Mouse (Mus musculus) lung, adult 2 months (tissue): Measurements from ENCODE around the gene Tdpoz1. TPM values are rescaled to one million over a fixed set of nuclear protein-coding genes. Genes with fewer than 3 reads are reported as not detected.
"Not testable (repeated sequence)": the region's sequence is repeated elsewhere in the genome, so short reads cannot be mapped to it uniquely, and the experiment has no call there.

ENCODE experiments used
- DNase-seq: peaks from one replicate; pipeline ENCODE4 v3.0.0; 2022
- H3K4me1 ChIP-seq: fragments of 200-500 bp; 2 replicates; pipeline ENCODE4 v1.6.1; 2011; ENCODE audit warnings: low read length; ENCODE audit not compliant: control insufficient read depth, insufficient read depth
- H3K4me3 ChIP-seq: fragments of 200-500 bp; replicated peaks from 2 replicates; pipeline ENCODE3; 2011; ENCODE audit warnings: low read depth, mild to moderate bottlenecking, control low read depth, low read length; ENCODE audit errors: extremely low read depth
- CTCF ChIP-seq: fragments of 200-500 bp; IDR thresholded peaks from 2 replicates; pipeline ENCODE4 v1.5.1; 2011; ENCODE audit warnings: mild to moderate bottlenecking, low read length, control low read depth; ENCODE audit not compliant: insufficient read depth
- POLR2A ChIP-seq: fragments of 200-500 bp; IDR thresholded peaks from 2 replicates; pipeline ENCODE4 v1.6.1; 2011; ENCODE audit warnings: low read depth, mild to moderate bottlenecking, control low read depth, low read length, borderline replicate concordance; ENCODE audit errors: extremely low read depth
- WGBS: fragments of 180-500 bp; shearing (Covaris S2); methylation state at CpG from one replicate; pipeline ENCODE4 v1.1.7; 2018; 5-methylcytosine and 5-hydroxymethylcytosine counted together
- polyA plus RNA-seq: library from polyadenylated mRNA; depleted of rRNA; stranded (reverse); fragments of >200 nt; gene quantifications from 2 replicates; pipeline ENCODE4 v1.2.3, GENCODE M21; 2012; rRNA removed

The Tdpoz1 gene
- polyA plus RNA-seq, result not detected in 2 replicates

DNA sequence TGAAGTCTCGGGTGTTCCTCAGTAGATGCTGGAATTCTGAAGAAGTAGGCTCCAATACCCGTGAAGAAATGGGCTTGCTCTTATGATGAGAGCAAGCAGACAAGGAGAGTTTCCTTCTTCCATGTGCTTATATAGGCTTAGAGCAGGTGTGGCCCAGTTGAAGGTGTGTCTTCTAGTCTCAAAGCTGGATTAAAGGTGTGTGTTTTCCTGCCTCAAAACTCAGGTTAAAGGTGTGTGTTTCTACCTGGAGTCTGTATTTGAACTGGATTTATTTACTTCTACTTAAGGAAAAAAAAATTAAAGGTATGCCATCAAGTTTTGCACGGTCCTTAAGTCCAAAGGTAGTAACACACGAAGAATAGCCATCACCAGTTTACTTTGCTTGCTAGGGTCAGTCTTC, at the start of gene Tdpoz1:
Tdpoz1 (minus strand) TSS at position 101 of the 400 bp plus-strand sequence.
- not testable (repeated sequence) for DNase-seq, H3K4me3 ChIP-seq, H3K4me1 ChIP-seq
- 63% methylated on average over 3 of the region's 4 CpGs for WGBS

DNA sequence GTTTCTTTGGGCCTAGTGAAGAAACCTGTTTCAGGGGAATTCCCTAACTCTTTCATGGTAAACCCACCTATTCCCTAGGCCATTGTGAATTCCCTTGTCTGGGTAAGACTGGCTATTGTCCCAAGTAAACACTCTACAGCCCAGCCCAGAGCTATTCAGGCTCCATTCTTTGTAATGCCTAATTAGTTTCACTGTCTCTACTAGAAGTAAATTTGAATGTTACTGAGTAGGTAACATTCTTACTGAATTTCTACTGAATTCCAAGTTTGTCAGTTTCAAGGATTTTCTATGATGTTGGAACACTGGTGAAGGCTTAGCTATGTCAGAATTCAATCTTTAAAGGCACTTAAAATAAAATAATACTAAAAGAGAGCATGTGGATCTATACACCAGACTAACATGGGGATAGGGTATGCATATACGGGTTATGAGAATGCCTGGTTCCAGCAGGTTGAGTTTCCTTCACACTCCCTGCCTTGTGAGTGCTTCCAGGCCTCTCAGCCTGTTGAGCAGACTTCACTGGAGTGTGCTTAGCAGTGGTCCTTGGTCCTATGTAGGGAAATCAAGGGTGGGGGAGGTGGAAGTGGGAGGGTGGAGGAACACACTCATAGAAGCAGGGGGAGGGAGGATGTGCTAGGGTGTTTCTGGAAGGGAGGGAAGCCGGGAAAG, 33.0 kb upstream of the Tdpoz1 start:
- WGBS, result 80% methylated on average over 2 of the region's 2 CpGs
- H3K4me1 ChIP-seq, DNase-seq, H3K4me3 ChIP-seq: not testable (repeated sequence)

DNA sequence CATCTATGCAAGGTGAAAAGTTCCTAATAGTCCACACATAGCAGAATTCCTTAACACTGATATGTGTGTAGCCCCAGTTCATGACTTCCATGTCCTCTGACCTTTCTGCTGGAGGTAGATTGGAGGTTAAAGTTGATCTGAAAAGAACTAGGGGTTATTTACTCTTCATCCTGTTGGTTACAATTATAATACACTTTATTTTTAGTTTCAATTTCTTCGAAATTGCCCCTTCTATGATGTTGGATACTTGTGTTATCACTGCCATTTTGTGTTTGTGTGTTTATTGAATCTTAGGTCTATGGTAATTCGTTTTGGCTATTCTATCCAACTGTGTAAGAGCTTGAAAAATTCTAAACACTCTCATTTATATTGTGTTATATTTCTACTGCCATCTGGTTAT, 16.9 kb upstream of the Tdpoz1 start, which contains the start of gene Gm37596:
Gm37596 (minus strand) TSS at position 101 of the 400 bp plus-strand sequence.
- H3K4me3 ChIP-seq, H3K4me1 ChIP-seq, DNase-seq: not testable (repeated sequence)
- 67% methylated on average over 1 of the region's 2 CpGs for WGBS

DNA sequence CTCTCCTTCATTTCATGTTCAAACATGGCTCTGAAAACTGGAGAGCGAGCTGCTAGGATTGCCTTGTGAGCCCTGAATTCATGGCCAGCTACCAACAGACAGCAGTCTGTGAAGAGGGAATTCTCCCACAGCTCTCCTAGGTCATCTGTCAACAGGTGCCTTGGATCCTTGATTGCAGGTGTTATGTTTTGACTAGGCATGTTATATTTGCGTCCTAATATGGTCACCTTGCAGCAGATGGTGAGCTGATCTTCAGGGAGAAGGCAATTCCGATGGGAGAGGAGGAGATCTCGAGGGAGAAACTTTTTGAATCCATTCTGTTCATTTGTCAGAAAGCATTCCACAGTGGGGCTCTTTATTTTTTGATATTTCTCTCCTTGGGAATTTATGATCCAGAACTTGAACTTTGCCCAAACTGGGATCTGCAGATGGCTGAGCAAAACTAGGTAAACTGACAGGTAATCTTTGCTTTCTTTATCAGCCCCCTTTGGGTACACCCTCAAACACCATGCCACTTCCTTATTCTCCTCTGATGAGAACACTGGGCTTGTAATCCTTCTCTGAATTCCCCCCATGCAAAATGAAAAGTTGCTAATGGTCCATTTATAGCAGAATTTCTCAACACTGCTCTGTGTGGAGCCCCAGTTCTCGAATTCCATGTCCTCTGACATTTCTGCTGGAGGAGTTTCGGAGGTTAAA, 5.2 kb downstream of the Tdpoz1 start:
- WGBS, result 73% methylated on average over 5 of the region's 6 CpGs
- not testable (repeated sequence) for DNase-seq, H3K4me1 ChIP-seq, H3K4me3 ChIP-seq

DNA sequence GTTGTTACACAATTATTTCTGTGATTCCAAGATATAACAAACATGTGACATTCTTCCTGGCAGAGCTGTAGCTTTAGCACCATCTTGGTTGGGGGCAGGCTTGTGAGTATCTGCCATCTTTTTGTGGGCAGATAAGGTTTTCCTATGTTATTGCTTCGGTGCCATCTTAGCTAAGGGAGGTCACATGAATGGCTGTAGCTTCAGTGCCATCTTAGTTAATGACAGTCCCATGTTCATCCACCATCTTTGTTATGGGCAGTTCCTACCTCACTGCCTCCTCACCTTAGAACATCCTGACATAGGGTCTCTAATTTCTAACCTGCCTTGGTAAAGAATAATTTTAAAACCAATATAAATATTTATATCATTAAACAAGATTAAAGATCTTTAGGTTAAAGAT, 21.9 kb downstream of the Tdpoz1 start:
- Histone ChIP-seq H3K4me1 (no peaks in the 10 kb centered on the region), H3K4me3 (no peak overlapping the region)
- WGBS, result 71% methylated on average over 1 of the region's 1 CpGs
- TF ChIP-seq CTCF (no peak), POLR2A (no peak)
- no peak for DNase-seq

DNA sequence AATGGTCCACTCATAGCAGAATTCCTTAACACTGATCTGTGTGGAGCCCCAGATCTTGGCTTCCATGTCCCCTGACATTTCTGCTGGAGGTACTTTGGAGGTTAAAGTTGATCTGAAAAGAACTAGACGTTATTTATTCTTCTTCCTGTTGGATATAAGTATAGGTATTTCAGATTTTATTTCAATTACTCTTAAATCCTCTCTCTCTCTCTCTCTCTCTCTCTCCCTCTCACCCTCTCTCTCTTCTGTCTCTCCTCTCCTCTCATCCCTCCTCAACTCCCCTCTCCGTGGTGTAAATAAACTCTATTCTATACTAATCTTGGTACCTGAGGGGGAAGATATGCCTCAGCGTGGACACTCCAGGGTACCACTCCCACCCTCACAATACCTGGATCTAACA, 23.5 kb downstream of the Tdpoz1 start, which contains the start of gene Tdpoz2:
Tdpoz2 (minus strand) TSS at position 101 of the 400 bp plus-strand sequence.
- TF ChIP-seq CTCF, result no peak
- no peak for TF ChIP-seq POLR2A
- WGBS, result 73% methylated on average over 3 of the region's 3 CpGs
- no peaks in the 10 kb centered on the region for H3K4me1 ChIP-seq
- no peak within 1 kb of the TSS for H3K4me3 ChIP-seq
- no peak for DNase-seq

DNA sequence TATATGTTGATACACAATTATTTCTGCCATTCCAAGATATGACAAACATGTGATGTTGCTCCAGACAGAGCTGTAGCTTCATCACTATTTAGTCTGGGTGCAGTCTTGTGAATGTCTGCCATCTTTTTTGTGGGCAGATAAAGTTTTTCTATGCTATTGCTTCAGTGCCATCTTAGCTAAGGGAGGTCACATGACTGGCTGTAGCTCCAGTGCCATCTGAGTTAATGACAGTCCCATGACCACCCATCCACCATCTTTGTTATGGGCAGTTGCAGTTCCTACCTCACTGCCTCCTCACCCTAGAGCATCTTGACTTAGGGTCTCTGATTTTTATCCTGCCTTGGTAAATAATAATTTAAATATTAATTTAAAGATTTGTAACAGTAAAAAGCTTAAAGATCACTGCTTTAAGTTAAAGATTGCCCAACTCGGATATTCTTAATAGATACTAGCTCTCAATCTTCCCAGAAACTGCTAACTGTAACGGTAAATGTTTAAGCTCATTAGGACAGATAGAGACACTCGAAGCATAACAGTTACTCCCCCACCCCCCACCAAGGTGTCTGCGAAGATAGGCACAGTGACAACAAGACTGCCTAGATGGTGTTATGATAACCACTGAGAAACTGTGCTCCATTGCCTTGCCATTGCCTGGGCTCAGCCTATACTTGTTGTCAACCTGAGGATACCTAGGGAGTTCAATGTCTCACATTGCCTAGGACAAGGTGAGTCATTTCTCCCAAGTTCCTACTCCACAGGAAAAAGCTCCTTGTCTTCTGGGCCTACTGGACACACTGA, 45.0 kb downstream of the Tdpoz1 start:
- not testable (repeated sequence) for H3K4me1 ChIP-seq, DNase-seq, H3K4me3 ChIP-seq
- 73% methylated on average over 4 of the region's 4 CpGs for WGBS

Other genes starting within 250 kb of the Tdpoz1 start
- 0.27 and 0.28 TPM in 2 replicates for gene Tchh, start 234.0 kb downstream of the Tdpoz1 start, polyA plus RNA-seq
- not detected in 2 replicates for gene Tchhl1, start 207.6 kb downstream of the Tdpoz1 start, polyA plus RNA-seq
- gene S100a11, start 155.8 kb downstream of the Tdpoz1 start, polyA plus RNA-seq, result 232 and 357 TPM in 2 replicates
- 61.1 and 79.5 TPM in 2 replicates for gene S100a10, start 121.2 kb downstream of the Tdpoz1 start, polyA plus RNA-seq
- gene Tdpoz2, start 23.6 kb downstream of the Tdpoz1 start, polyA plus RNA-seq, result not detected in 2 replicates
- gene Gm37596, start 16.8 kb upstream of the Tdpoz1 start, polyA plus RNA-seq, result not detected in 2 replicates
- not detected in 2 replicates for gene Gm5773, start 96.7 kb upstream of the Tdpoz1 start, polyA plus RNA-seq
- gene Tdpoz4, start 120.1 kb upstream of the Tdpoz1 start, polyA plus RNA-seq, result not detected in 2 replicates
- gene Tdpoz3, start 149.7 kb upstream of the Tdpoz1 start, polyA plus RNA-seq, result not detected in 2 replicates